In genomic region chr17:32998492-32998891, GRCm38 (mm10) we compare ENCODE assay signal across 32 mouse cellular contexts.
"Had no signal": no experiment of that assay in that cellular context is flagged by ENCODE, and none has a peak within 500 bp of the region (broad histone marks: within the 10 kb centered on the region; RNA-seq: fewer than 3 reads in every experiment).

No protein-coding gene starts in this region.

- DNase-seq: left cerebral cortex, postnatal 4 days; liver; liver, embryonic 13.5 days; liver, postnatal 0 days; lung, adult 18-20 months; lung, adult 2 months; lung, embryonic 14.5 days; lung, postnatal 10 days; lung, postnatal 14 days; lung, postnatal 36 days; lung, postnatal 4 days; midbrain, embryonic 14.5 days had no signal

- H3K4me2 ChIP-seq: limb, embryonic 12.5 days; limb, embryonic 13.5 days; limb, embryonic 15.5 days; liver, embryonic 11.5 days; liver, embryonic 12.5 days; liver, embryonic 13.5 days; liver, embryonic 15.5 days; lung, embryonic 14.5 days; lung, embryonic 15.5 days; midbrain, embryonic 11.5 days; midbrain, embryonic 12.5 days; midbrain, embryonic 13.5 days; midbrain, embryonic 15.5 days had no signal

- H3K4me3 ChIP-seq: left cerebral cortex, adult 2 months; limb, embryonic 10.5 days; limb, embryonic 12.5 days; limb, embryonic 13.5 days; limb, embryonic 15.5 days; liver, embryonic 12.5 days; liver, embryonic 13.5 days; liver, embryonic 15.5 days; lung, embryonic 15.5 days; megakaryocyte, embryonic 14.5 days; midbrain, embryonic 10.5 days; midbrain, embryonic 12.5 days; midbrain, embryonic 13.5 days; midbrain, embryonic 15.5 days; myocyte had no signal

- ATAC-seq: liver, embryonic 12.5 days; liver, postnatal 0 days; lung, postnatal 0 days; midbrain, embryonic 13.5 days; midbrain, embryonic 15.5 days; midbrain, embryonic 16.5 days had no signal

- H3K27ac ChIP-seq: left cerebral cortex, adult 2 months; limb, embryonic 10.5 days; limb, embryonic 12.5 days; limb, embryonic 13.5 days; limb, embryonic 15.5 days; liver, embryonic 12.5 days; liver, embryonic 13.5 days; liver, embryonic 14.5 days; liver, embryonic 15.5 days; lung, embryonic 15.5 days; macrophage; midbrain, embryonic 10.5 days; midbrain, embryonic 12.5 days; midbrain, embryonic 13.5 days; midbrain, embryonic 15.5 days had no signal

- H3K9me3 ChIP-seq: liver, embryonic 13.5 days; liver, embryonic 15.5 days had no signal

- H3K27me3 ChIP-seq: limb, embryonic 12.5 days; limb, embryonic 13.5 days; limb, embryonic 15.5 days; liver, embryonic 12.5 days; liver, embryonic 13.5 days; liver, embryonic 15.5 days; lung, embryonic 15.5 days; megakaryocyte, embryonic 14.5 days; midbrain, embryonic 12.5 days; midbrain, embryonic 13.5 days; midbrain, embryonic 15.5 days had no signal

- H3K9ac ChIP-seq: limb, embryonic 12.5 days; limb, embryonic 13.5 days; limb, embryonic 15.5 days; liver, embryonic 12.5 days; liver, embryonic 13.5 days; liver, embryonic 14.5 days; liver, embryonic 15.5 days; liver, postnatal 0 days; lung, embryonic 14.5 days; lung, embryonic 15.5 days; midbrain, embryonic 12.5 days; midbrain, embryonic 13.5 days; midbrain, embryonic 15.5 days had no signal
